Mouse (Mus musculus): ENCODE data around the gene Epb41l3. TPM values are rescaled to one million over a fixed set of nuclear protein-coding genes. Genes with fewer than 3 reads are reported as not detected.
"Not testable (repeated sequence)": the region's sequence is repeated elsewhere in the genome, so short reads cannot be mapped to it uniquely, and the experiment has no call there.

Epb41l3 gene
- polyA plus RNA-seq, 1 experiment from 2014 or later, result 8.5 TPM

- Histone ChIP-seq H3K4me3 (ENCODE audit: low read depth, low read length) (no peak overlapping the region), H3K4me1 (ENCODE audit: control insufficient read depth, low read depth, low read length) (no peaks in the 10 kb centered on the region), H3K36me3 (ENCODE audit: control insufficient read depth, insufficient read depth) (no peaks in the 10 kb centered on the region), H3K27ac (ENCODE audit: low read length) (no peak overlapping the region), H3K4me2 (ENCODE audit: low read depth, low read length) (no peak overlapping the region), H3K9ac (ENCODE audit: low read depth, low read length) (no peak overlapping the region), H3K27me3 (ENCODE audit: control insufficient read depth, insufficient read depth, low read depth, low read length) (no peaks in the 10 kb centered on the region), H3K9me3 (replicated peaks; ENCODE audit: control insufficient read depth, low read length) (no peaks in the 10 kb centered on the region)
- no peak for ATAC-seq (ENCODE audit: low read depth)
- WGBS (ENCODE audit: insufficient replicate concordance), result 53% methylated on average over 8 of the region's 8 CpGs
These were observed 27.8 kb downstream of the Epb41l3 start for GRCm38 (mm10) chr17:69103326-69103725.

- Histone ChIP-seq H3K4me3 (ENCODE audit: low read depth, low read length) (no peak overlapping the region), H3K27ac (ENCODE audit: low read length) (no peak overlapping the region), H3K36me3 (ENCODE audit: control insufficient read depth, insufficient read depth) (no peaks in the 10 kb centered on the region), H3K9ac (ENCODE audit: low read depth, low read length) (no peak overlapping the region), H3K9me3 (replicated peaks; ENCODE audit: control insufficient read depth, low read length) (no peaks in the 10 kb centered on the region), H3K27me3 (ENCODE audit: control insufficient read depth, insufficient read depth, low read depth, low read length) (no peaks in the 10 kb centered on the region), H3K4me1 (ENCODE audit: control insufficient read depth, low read depth, low read length) (no peaks in the 10 kb centered on the region), H3K4me2 (ENCODE audit: low read depth, low read length) (no peak overlapping the region)
- WGBS (ENCODE audit: insufficient replicate concordance), result 32% methylated on average over 14 of the region's 14 CpGs
- ATAC-seq (ENCODE audit: low read depth), result no peak
These were observed 29.7 kb downstream of the Epb41l3 start for GRCm38 (mm10) chr17:69105035-69105798.

GRCm38 (mm10) chr17:69105799-69106401 lies 30.4 kb downstream of the Epb41l3 start:
- H3K27me3 ChIP-seq (ENCODE audit: control insufficient read depth, insufficient read depth, low read depth, low read length), result no peaks in the 10 kb centered on the region
- no peak for ATAC-seq (ENCODE audit: low read depth)
- no peaks in the 10 kb centered on the region for H3K4me1 ChIP-seq (ENCODE audit: control insufficient read depth, low read depth, low read length)
- H3K27ac ChIP-seq (ENCODE audit: low read length), result no peak overlapping the region
- H3K9ac ChIP-seq (ENCODE audit: low read depth, low read length), result no peak overlapping the region
- 24% methylated on average over 5 of the region's 5 CpGs for WGBS (ENCODE audit: insufficient replicate concordance)
- no peaks in the 10 kb centered on the region for H3K36me3 ChIP-seq (ENCODE audit: control insufficient read depth, insufficient read depth)
- H3K4me3 ChIP-seq (ENCODE audit: low read depth, low read length), result no peak overlapping the region
- H3K9me3 ChIP-seq (replicated peaks; ENCODE audit: control insufficient read depth, low read length), result no peaks in the 10 kb centered on the region
- H3K4me2 ChIP-seq (ENCODE audit: low read depth, low read length), result no peak overlapping the region

- ATAC-seq (ENCODE audit: low read depth), result no peak
- Histone ChIP-seq H3K4me2 (ENCODE audit: low read depth, low read length) (no peak overlapping the region), H3K9ac (ENCODE audit: low read depth, low read length) (no peak overlapping the region), H3K9me3 (replicated peaks; ENCODE audit: control insufficient read depth, low read length) (no peaks in the 10 kb centered on the region), H3K27me3 (ENCODE audit: control insufficient read depth, insufficient read depth, low read depth, low read length) (no peaks in the 10 kb centered on the region), H3K4me1 (ENCODE audit: control insufficient read depth, low read depth, low read length) (no peaks in the 10 kb centered on the region), H3K4me3 (ENCODE audit: low read depth, low read length) (no peak overlapping the region), H3K27ac (ENCODE audit: low read length) (no peak overlapping the region), H3K36me3 (ENCODE audit: control insufficient read depth, insufficient read depth) (no peaks in the 10 kb centered on the region)
- WGBS (ENCODE audit: insufficient replicate concordance), result 49% methylated on average over 6 of the region's 6 CpGs
These were observed 33.7 kb downstream of the Epb41l3 start for GRCm38 (mm10) chr17:69109216-69109615.

- no peaks in the 10 kb centered on the region for H3K9me3 ChIP-seq (replicated peaks; ENCODE audit: control insufficient read depth, low read length)
These were observed 36.7 kb downstream of the Epb41l3 start for GRCm38 (mm10) chr17:69112232-69112631.

GRCm38 (mm10) chr17:69119183-69119582 lies 43.7 kb downstream of the Epb41l3 start:
- WGBS (ENCODE audit: insufficient replicate concordance), result 67% methylated on average over 8 of the region's 8 CpGs
- H3K4me2 ChIP-seq (ENCODE audit: low read depth, low read length), result no peak overlapping the region
- H3K4me1 ChIP-seq (ENCODE audit: control insufficient read depth, low read depth, low read length), result no peaks in the 10 kb centered on the region
- no peak overlapping the region for H3K4me3 ChIP-seq (ENCODE audit: low read depth, low read length)
- no peaks in the 10 kb centered on the region for H3K36me3 ChIP-seq (ENCODE audit: control insufficient read depth, insufficient read depth)
- H3K9me3 ChIP-seq (replicated peaks; ENCODE audit: control insufficient read depth, low read length), result no peaks in the 10 kb centered on the region
- no peak for ATAC-seq (ENCODE audit: low read depth)
- no peaks in the 10 kb centered on the region for H3K27me3 ChIP-seq (ENCODE audit: control insufficient read depth, insufficient read depth, low read depth, low read length)
- H3K27ac ChIP-seq (ENCODE audit: low read length), result no peak overlapping the region
- no peak overlapping the region for H3K9ac ChIP-seq (ENCODE audit: low read depth, low read length)

More at GRCm38 (mm10) chr17:69112232-69112631, 36.7 kb downstream of the Epb41l3 start:
- no peaks in the 10 kb centered on the region for H3K36me3 ChIP-seq (ENCODE audit: control insufficient read depth, insufficient read depth)
- no peak overlapping the region for H3K27ac ChIP-seq (ENCODE audit: low read length)
- H3K4me3 ChIP-seq (ENCODE audit: low read depth, low read length), result no peak overlapping the region
- no peak overlapping the region for H3K4me2 ChIP-seq (ENCODE audit: low read depth, low read length)
- ATAC-seq (ENCODE audit: low read depth), result no peak
- WGBS (ENCODE audit: insufficient replicate concordance), result 75% methylated on average over 2 of the region's 2 CpGs
- no peaks in the 10 kb centered on the region for H3K27me3 ChIP-seq (ENCODE audit: control insufficient read depth, insufficient read depth, low read depth, low read length)
- no peak overlapping the region for H3K9ac ChIP-seq (ENCODE audit: low read depth, low read length)
- no peaks in the 10 kb centered on the region for H3K4me1 ChIP-seq (ENCODE audit: control insufficient read depth, low read depth, low read length)

GRCm38 (mm10) chr17:69120533-69121358 lies 45.3 kb downstream of the Epb41l3 start:
- 0 out of 2 replicates have a peak overlapping the region, but pooled peaks have one; percentile 1 for H3K4me3 ChIP-seq (ENCODE audit: low read depth, low read length)
- no peaks in the 10 kb centered on the region for H3K9me3 ChIP-seq (replicated peaks; ENCODE audit: control insufficient read depth, low read length)
- no peaks in the 10 kb centered on the region for H3K27me3 ChIP-seq (ENCODE audit: control insufficient read depth, insufficient read depth, low read depth, low read length)
- no peak overlapping the region for H3K9ac ChIP-seq (ENCODE audit: low read depth, low read length)
- no peak overlapping the region for H3K27ac ChIP-seq (ENCODE audit: low read length)
- H3K36me3 ChIP-seq (ENCODE audit: control insufficient read depth, insufficient read depth), result no peaks in the 10 kb centered on the region
- H3K4me2 ChIP-seq (ENCODE audit: low read depth, low read length), result 0 out of 2 replicates have a peak overlapping the region, but pooled peaks have one; percentile 36
- no peak for ATAC-seq (ENCODE audit: low read depth)
- 8% methylated on average over 19 of the region's 19 CpGs for WGBS (ENCODE audit: insufficient replicate concordance)
- H3K4me1 ChIP-seq (ENCODE audit: control insufficient read depth, low read depth, low read length), result no peaks in the 10 kb centered on the region

GRCm38 (mm10) chr17:69122403-69122802 lies 46.9 kb downstream of the Epb41l3 start:
- 10% methylated on average over 6 of the region's 6 CpGs for WGBS (ENCODE audit: insufficient replicate concordance)
- not testable (repeated sequence) for H3K27ac ChIP-seq (ENCODE audit: low read length); H3K36me3 ChIP-seq (ENCODE audit: control insufficient read depth, insufficient read depth); H3K9ac ChIP-seq (ENCODE audit: low read depth, low read length); H3K27me3 ChIP-seq (ENCODE audit: control insufficient read depth, insufficient read depth, low read depth, low read length); H3K9me3 ChIP-seq (replicated peaks; ENCODE audit: control insufficient read depth, low read length); ATAC-seq (ENCODE audit: low read depth); H3K4me3 ChIP-seq (ENCODE audit: low read depth, low read length); H3K4me1 ChIP-seq (ENCODE audit: control insufficient read depth, low read depth, low read length)
- H3K4me2 ChIP-seq (ENCODE audit: low read depth, low read length), result peak overlapping the region; percentile 36
